Mouse (Mus musculus) embryonic facial prominence, embryonic 11.5 days (tissue): ENCODE results near the gene Dnajc25. TPM values are rescaled to one million over a fixed set of nuclear protein-coding genes. Genes with fewer than 3 reads are reported as not detected.

Experiments
- ATAC-seq: fragments of 200-750 bp; cut with Nextera tagmentation; replicated peaks from 2 replicates; pipeline ENCODE4 v1.8.0; 2017; ENCODE audit warnings: low read depth; ENCODE audit not compliant: insufficient number of reproducible peaks, low FRiP score, low TSS enrichment
- DNase-seq: peaks from one replicate; pipeline ENCODE4 v3.0.0-alpha.2; 2015; ENCODE audit warnings: low spot score
- H3K27ac ChIP-seq: fragments of 300-500 bp; sonication (generic); replicated peaks from 2 replicates; pipeline ENCODE4 v1.5.1; 2014; ENCODE audit warnings: mild to moderate bottlenecking, low read depth, low read length, control low read depth
- H3K27me3 ChIP-seq: fragments of 300-500 bp; sonication (generic); 2 replicates; pipeline ENCODE4 v1.6.1; 2014; ENCODE audit warnings: mild to moderate bottlenecking, low read length, moderate library complexity, mixed read lengths; ENCODE audit not compliant: control insufficient read depth, insufficient read depth
- H3K36me3 ChIP-seq: fragments of 300-500 bp; sonication (generic); replicated peaks from 2 replicates; pipeline ENCODE4 v1.6.1; 2014; ENCODE audit warnings: low read depth, mild to moderate bottlenecking, low read length, moderate library complexity, mixed read lengths; ENCODE audit not compliant: control insufficient read depth, insufficient read depth
- H3K4me1 ChIP-seq: fragments of 300-500 bp; sonication (generic); 2 replicates; pipeline ENCODE4 v1.6.1; 2014; ENCODE audit warnings: low read length, mixed read lengths; ENCODE audit not compliant: control insufficient read depth, insufficient read depth
- H3K4me2 ChIP-seq: fragments of 300-500 bp; sonication (generic); 2 replicates; pipeline ENCODE4 v1.6.1; 2014; ENCODE audit warnings: low read depth, mild to moderate bottlenecking, control low read depth, low read length, moderate library complexity
- H3K4me3 ChIP-seq: fragments of 300-500 bp; sonication (generic); 2 replicates; pipeline ENCODE4 v1.5.1; 2014; ENCODE audit warnings: low read depth, low read length, control low read depth
- H3K9ac ChIP-seq: fragments of 300-500 bp; sonication (generic); replicated peaks from 2 replicates; pipeline ENCODE4 v1.6.1; 2014; ENCODE audit warnings: mild to moderate bottlenecking, control low read depth, low read length
- H3K9me3 ChIP-seq: fragments of 300-500 bp; sonication (generic); replicated peaks from 2 replicates; pipeline ENCODE4 v1.6.1; 2016; ENCODE audit warnings: mild to moderate bottlenecking, low read length, inconsistent platforms, mixed read lengths; ENCODE audit not compliant: control insufficient read depth
- WGBS: fragments of 180-500 bp; shearing (Covaris S2); extraction: QIAGEN DNeasy Blood & Tissue Kit; methylation state at CpG from one replicate; pipeline ENCODE4 v1.1.7; 2014; 5-methylcytosine and 5-hydroxymethylcytosine counted together
- polyA plus RNA-seq: library from polyadenylated mRNA; unstranded; fragments of >200 nt; fragmentation: Nextera tagmentation; extraction: Ambion mirVana; gene quantifications from 2 replicates; pipeline ENCODE4 v1.2.1, GENCODE M21; 2014

Dnajc25 gene
- polyA plus RNA-seq, 1 experiment from 2014 or later: 6.1 TPM

DNA sequence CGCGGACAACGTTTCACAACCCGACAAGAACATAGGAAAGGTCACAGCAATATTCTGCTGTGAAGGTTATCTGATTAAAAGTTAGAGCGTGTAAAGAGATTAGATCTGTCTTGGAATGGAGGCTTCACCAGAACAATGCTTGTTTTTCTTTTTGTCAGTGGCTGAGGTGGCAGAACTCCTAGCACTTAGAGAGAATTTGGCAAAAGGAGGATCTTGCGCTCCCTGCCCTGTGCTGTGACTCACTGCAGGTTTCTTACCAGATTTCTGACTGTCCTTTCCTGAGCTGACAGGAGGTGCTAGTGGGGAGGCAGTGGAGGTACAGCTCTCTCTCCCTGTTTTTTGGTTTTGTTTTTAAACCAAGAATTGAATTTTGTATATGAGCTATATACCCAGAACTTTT lies 12.2 kb downstream of the Dnajc25 start:
- WGBS: 78% methylated on average over 6 of the region's 6 CpGs
- no peaks in the 10 kb centered on the region for H3K9me3 ChIP-seq
- DNase-seq (no peak), ATAC-seq (no peak)
- H3K9ac ChIP-seq: no peak overlapping the region
- no peak overlapping the region for H3K27ac ChIP-seq
- H3K4me1 ChIP-seq: peaks cover 4% of the 10 kb centered on the region; the same call in 1 of the 2 replicates
- no peaks in the 10 kb centered on the region for H3K36me3 ChIP-seq
- H3K4me2 ChIP-seq: no peak overlapping the region
- H3K4me3 ChIP-seq: no peak overlapping the region
- H3K27me3 ChIP-seq: no peaks in the 10 kb centered on the region

GRCm38 (mm10) chr4:59007974-59008373 lies 13.1 kb downstream of the Dnajc25 start:
- ATAC-seq: no peak
- H3K9me3 ChIP-seq: no peaks in the 10 kb centered on the region
- no peaks in the 10 kb centered on the region for H3K27me3 ChIP-seq
- H3K4me2 ChIP-seq: no peak overlapping the region
- H3K4me3 ChIP-seq: no peak overlapping the region
- 65% methylated on average over 5 of the region's 5 CpGs for WGBS
- H3K36me3 ChIP-seq: no peaks in the 10 kb centered on the region
- H3K27ac ChIP-seq: no peak overlapping the region
- peaks cover 4% of the 10 kb centered on the region; the same call in 1 of the 2 replicates for H3K4me1 ChIP-seq
- no peak overlapping the region for H3K9ac ChIP-seq
- DNase-seq: no peak

DNA sequence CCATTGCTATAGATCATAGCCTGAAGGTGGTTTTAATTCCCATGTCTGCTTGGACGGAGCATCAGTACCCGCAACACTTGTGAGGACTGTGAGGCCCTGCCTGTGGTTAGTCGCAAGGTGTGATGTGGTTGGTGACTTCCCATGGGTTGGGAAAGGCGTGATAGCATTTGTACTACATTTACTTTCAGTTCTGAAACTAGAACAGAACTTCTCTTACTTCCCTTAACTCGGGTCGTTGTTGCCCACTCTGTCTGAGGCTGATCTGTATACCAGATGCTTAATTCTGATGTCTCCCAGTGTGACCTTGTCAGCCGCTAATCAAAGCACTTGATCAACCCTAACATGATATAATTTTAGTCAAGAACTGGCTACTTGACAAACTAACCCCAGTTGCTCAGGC lies 14.3 kb downstream of the Dnajc25 start:
- Histone ChIP-seq H3K36me3 (no peaks in the 10 kb centered on the region), H3K4me3 (no peak overlapping the region), H3K4me1 (peaks cover under 1% of the 10 kb centered on the region; the same call in 1 of the 2 replicates), H3K4me2 (no peak overlapping the region), H3K27me3 (no peaks in the 10 kb centered on the region), H3K9me3 (no peaks in the 10 kb centered on the region), H3K9ac (no peak overlapping the region), H3K27ac (no peak overlapping the region)
- no peak for ATAC-seq
- no peak for DNase-seq
- 93% methylated on average over 7 of the region's 7 CpGs for WGBS

- no peak for ATAC-seq
- Histone ChIP-seq H3K27ac (no peak overlapping the region), H3K4me3 (no peak overlapping the region), H3K36me3 (no peaks in the 10 kb centered on the region), H3K9ac (no peak overlapping the region), H3K27me3 (no peaks in the 10 kb centered on the region), H3K4me2 (no peak overlapping the region), H3K9me3 (no peaks in the 10 kb centered on the region), H3K4me1 (no peaks in the 10 kb centered on the region)
- DNase-seq: no peak
- WGBS: 78% methylated on average over 4 of the region's 4 CpGs
These were observed 14.8 kb downstream of the Dnajc25 start for GRCm38 (mm10) chr4:59009696-59010095.

GRCm38 (mm10) chr4:59011446-59011845 lies 16.6 kb downstream of the Dnajc25 start:
- no peak overlapping the region for H3K27ac ChIP-seq
- no peaks in the 10 kb centered on the region for H3K36me3 ChIP-seq
- no peaks in the 10 kb centered on the region for H3K4me1 ChIP-seq
- no peak overlapping the region for H3K9ac ChIP-seq
- H3K4me3 ChIP-seq: no peak overlapping the region
- H3K9me3 ChIP-seq: no peaks in the 10 kb centered on the region
- H3K4me2 ChIP-seq: no peak overlapping the region
- H3K27me3 ChIP-seq: no peaks in the 10 kb centered on the region
- 84% methylated on average over 3 of the region's 3 CpGs for WGBS
- ATAC-seq: no peak
- no peak for DNase-seq

DNA sequence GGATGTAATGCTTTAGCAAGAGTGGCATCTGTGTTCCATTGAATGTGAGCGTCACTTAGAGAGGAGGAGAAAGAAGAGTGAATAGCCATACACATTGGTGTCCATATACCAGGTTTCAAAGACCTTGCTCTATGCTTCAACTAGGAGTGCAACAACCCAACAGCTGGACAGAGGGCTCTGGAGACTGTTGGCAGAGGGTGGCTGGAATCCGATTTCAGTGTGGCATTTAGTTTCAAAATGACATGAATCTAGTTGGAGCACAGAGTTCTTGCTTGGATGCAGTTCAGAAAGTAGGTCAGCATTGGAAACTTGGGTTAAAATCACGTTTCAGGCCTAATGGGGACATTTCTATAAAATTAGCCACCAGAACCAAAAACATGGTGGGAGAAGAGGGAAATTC lies 20.3 kb downstream of the Dnajc25 start:
- Histone ChIP-seq H3K27me3 (no peaks in the 10 kb centered on the region), H3K4me1 (no peaks in the 10 kb centered on the region), H3K9ac (no peak overlapping the region), H3K27ac (no peak overlapping the region), H3K9me3 (no peaks in the 10 kb centered on the region), H3K36me3 (no peaks in the 10 kb centered on the region), H3K4me2 (no peak overlapping the region), H3K4me3 (no peak overlapping the region)
- ATAC-seq: no peak
- WGBS: 86% methylated on average over 3 of the region's 3 CpGs
- no peak for DNase-seq

DNA sequence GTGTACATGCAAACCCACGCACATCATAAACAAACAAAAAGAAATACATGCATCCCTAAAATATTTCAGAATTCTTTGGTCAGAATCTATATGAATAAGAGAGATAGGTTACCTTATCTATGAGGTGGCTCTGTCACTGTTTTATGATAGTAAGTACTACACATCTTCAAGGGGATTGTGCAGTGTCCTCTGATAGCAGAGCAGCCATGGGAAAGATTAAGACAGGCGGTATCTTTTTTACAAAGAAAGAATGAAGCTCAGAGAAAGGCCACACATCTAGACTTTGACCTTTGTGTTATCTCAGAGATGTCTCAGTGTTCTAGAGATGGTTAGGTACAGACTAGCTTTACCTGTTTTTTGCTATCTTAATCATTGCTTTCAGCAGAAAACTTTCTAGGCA lies 22.1 kb downstream of the Dnajc25 start:
- no peak for ATAC-seq
- H3K36me3 ChIP-seq: no peaks in the 10 kb centered on the region

GRCm38 (mm10) chr4:59034325-59034917 lies 39.6 kb downstream of the Dnajc25 start:
- 80% methylated on average over 10 of the region's 10 CpGs for WGBS
- Histone ChIP-seq H3K36me3 (no peaks in the 10 kb centered on the region), H3K4me2 (peak overlapping the region; percentile 82; the same call in 1 of the 2 replicates), H3K27ac (no peak overlapping the region), H3K27me3 (no peaks in the 10 kb centered on the region), H3K9ac (peak overlapping the region; percentile 90), H3K4me1 (no peaks in the 10 kb centered on the region), H3K4me3 (peak overlapping the region; percentile 79), H3K9me3 (no peaks in the 10 kb centered on the region)
- DNase-seq: no peak
- no peak for ATAC-seq

More for the DNA sequence above, 22.1 kb downstream of the Dnajc25 start:
- no peak for DNase-seq
- Histone ChIP-seq H3K27me3 (no peaks in the 10 kb centered on the region), H3K27ac (no peak overlapping the region), H3K4me1 (no peaks in the 10 kb centered on the region), H3K4me2 (no peak overlapping the region), H3K4me3 (no peak overlapping the region), H3K9me3 (no peaks in the 10 kb centered on the region), H3K9ac (no peak overlapping the region)
- WGBS: 89% methylated on average over 2 of the region's 2 CpGs
